Mouse (Mus musculus) right cerebral cortex, postnatal 14 days (tissue): ENCODE measurements at regions not wholly inside any gene's neighbourhood (a gene's known extent, or its start where the extent isn't known, plus 50 kb on each side); places are given as distances from the start of the nearest gene placed in this dataset.

Source experiments
- DNase-seq: peaks from one replicate; pipeline ENCODE4 v3.0.0; 2022

DNA sequence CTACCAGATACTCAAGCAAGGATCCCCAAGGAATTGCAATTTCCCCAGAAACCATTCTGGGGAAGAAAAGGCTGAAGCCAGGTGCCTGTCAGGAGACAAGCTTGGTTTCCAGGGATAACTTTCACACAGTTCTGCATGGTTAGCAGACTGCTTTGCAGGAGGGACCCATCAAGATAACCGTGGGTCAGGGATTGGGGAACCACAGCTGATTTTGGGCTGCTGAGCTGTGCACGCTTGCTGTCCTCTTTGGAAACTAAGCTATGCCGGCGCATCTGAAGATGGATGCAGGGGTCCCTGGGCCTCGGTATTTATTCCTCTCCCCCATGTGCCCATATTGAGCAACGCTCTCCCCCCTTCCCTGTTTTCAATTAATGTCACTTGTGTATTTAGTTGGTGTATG is 151.1 kb downstream of the Qrsl1 start:
- no peak for DNase-seq

DNA sequence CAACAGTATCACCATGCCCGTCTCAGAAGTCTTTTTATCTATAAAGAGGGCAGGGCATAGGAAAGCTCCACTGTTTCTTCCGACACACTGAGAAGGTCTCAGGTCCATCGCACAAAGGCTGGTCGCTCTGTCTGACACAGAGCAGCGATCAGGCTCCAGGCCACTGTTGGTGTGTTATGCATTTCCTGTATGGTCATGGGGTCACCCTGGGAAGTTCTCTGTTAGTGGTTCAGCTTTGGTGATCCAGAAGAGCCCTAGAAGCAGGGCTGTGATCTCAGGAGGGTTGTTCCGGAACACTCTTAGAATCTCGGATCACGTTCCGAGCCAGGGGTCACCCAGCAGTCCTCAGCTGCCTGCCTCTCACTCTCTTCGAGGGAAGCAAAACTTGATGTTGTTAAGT is 150.7 kb downstream of the Qrsl1 start:
- no peak for DNase-seq

DNA sequence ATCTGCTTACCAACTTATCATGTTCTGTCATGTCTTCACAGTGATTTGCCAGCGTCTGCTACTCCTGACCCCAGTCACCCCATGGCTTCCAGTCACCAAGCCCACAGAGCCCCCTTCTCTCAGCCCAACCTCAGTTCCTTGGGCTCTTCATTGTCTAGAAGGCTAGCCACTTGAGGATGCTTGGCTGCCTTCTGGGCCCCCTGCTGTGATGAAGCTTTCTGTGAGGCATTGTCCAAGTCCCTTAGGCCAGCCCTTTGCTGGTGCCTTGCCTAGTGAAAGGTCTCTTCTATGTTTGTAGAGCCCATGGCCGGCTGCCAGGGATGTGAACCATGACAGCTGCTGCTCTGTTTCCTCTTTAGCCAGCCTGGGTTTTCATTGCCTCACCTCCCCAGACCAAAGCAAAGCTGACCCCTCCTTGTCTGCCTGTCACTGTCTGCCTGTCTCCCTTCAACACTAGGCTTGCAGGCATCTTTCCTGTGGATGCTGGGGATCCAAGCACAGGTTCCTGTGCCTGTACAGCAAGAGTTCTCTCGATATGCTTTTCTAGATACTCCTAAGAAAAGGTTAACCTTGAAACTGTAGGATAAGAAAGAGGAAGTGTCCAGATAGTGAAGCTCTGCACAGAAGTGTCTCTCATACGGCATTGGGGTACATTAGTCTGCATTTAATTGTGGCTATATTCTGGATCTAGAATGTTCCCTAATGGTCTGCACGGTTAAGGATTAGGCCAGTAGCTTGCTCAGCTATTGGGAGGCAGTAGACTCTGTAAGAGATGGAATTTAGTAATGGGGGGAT is 149.5 kb downstream of the Qrsl1 start:
- DNase-seq, result peak; percentile 64

DNA sequence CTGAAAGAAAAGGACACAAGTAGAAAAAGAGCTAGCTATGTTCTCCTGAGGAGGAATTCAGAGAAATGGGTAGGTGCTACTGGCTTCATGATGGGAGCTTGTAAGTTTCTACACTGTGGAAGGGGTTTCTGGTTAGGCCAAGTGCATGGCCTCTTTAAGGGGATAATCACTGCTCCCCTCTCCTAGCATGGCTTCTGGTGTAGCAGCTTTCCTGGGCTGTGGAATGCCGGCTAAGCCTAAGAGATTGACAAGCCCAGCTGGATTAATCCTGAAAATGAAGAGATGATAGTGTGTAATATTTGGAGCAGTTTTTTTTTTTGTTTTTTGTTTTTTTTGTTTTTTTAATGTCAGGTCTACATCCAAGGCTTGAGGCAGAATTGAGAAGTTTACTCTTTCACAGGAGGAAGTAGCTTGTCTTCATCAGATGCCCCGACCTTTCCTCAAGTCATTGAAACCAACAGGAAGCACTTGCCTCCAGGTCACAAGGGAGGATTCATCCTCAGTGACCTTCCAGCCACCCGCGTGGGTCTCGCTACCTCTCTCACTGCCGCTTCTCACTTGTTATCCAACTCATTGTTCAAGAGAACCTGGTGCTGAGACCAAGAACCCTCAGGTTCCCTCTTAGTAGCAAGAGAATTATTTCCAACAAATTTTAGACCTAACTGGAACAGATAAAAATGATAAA is 144.5 kb downstream of the Qrsl1 start:
- DNase-seq, result no peak

DNA sequence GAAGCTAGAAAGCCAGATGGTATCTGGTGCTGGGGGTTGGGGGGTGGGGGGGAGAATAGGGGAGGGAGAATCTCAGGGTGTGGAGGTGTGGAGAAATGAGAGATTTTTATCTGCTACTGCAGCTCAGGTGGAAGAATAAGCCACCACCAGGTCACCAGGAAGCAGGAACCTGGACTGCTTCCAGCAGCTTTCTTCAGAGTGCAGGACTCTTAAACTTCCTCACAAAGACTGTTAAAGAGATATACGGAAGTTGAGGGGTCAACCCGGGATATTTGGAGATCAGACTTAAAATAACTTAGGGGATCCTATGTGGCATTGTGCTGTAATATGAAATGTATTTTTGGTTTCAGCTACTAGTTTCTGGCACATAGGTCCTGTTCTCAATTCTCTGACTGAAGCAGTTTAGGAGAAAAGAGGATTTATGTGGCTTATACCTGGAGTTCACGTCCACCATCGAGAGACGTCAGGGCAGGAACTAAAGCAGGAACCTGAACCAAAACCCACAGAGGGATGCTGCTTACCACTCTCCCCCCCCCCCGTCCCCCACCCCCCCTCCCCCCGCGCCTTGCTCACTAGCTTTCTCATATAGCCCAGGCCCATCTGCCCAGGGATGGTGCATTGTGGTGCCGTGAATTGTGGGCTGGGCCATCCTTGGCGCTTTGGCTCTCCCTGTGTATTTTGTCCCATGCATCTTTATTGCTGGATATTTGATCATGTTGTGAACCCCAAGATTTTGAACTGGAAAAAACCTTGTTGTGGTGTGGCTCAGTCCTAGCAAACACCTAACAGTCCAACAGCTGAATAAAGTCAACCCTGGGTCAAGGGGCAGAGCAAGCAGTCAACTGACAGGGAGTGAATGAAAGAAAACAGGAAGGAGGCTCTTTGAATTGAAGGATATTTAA is 143.2 kb downstream of the Qrsl1 start:
- no peak for DNase-seq

DNA sequence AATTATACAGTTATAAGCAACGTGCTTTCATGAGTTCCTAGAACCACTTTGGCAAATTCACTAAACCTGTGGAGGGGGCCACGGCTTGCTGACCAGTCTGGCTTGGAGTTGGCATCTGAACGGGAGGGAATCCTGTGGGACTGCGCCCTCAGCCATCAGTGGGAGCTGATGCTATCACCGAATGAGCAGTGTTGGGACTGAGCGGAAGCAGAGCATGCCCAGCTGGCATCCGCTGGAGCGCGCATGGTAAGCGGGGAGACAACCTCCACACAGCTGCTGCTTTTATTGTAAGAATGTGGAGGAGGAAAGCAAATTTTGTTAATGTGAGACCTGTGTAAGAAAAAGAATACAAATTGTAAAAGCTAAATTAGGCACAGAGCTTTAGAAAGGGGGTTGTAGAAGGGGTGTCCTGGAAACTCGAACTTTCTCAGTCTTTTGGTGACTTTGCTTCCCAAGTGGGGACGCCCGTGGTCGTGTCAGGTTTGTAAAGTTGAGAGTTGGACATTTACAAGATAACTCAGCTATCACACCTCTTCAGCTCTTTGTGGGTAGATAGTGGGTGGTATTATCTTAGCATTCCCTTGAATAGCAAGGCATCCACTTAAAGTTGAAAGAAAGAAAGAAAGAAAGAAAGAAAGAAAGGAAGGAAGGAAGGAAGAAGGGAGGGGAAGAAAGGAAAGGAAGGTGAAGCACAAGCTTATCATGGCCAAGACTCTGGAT is 142.2 kb downstream of the Qrsl1 start:
- no peak for DNase-seq

DNA sequence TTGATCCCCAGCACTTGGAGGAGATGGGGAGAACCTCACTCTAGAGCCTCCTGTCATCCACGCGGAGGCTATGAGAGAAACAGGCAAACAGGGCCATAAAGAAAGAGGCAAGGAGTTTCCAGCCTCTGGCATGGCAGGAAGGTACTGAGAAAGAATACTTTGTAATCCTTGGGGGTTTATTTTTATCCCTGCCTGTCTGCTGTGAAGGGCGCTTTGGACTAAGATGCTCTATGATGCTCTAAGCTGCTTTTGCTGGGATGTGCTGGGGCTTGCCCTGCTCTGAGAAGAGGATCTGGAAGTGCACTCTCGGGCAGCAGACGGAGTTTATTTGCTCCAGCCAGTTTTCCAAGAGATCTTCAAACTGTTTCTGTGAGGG is 141.7 kb downstream of the Qrsl1 start:
- no peak for DNase-seq

DNA sequence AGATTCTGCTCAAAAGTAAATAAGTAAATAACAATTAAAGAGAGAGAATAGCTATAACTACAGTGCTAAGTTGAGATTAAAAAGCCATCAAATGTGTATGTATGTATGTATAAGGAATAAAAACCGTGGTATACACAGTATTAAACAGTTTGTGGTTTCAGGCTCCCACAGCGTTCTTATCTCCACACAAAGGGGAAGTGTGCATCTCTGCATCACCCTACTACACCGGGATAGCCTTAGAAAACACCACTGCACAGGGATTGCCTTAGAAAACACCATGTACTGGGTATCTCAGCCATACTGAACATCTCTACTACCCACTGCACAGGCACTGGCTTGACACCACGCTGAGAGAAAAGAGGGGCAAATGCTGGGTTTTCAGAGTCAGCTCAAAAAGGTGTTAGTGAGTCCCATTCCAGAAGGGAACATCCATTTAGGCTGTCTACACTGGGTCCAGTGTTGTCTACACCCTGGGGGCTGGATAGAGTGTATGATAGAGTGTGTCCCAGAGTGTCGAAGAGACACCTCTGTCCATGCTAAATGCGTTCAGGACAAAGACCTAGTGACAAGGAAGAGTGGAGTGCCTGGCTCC is 139.5 kb downstream of the Qrsl1 start:
- no peak for DNase-seq

DNA sequence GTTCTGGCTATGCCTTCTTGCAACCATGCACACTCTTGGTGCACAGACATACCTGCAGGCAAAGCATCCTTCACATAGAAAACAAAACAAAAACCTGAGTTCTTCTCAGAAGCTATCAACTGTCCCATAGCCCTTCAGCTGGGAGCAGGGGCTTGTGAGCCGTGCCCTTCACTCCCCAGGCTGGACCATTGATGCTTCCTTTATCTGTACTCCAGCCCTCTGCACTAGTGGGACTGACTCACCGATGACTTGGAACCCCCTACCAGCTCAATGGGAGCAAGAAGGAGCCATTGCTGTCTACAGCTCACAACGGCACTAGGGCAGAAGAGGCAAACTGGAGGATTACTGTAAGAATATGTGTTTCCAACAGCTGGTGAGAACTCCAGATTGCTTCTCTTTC is 137.0 kb downstream of the Qrsl1 start:
- no peak for DNase-seq

DNA sequence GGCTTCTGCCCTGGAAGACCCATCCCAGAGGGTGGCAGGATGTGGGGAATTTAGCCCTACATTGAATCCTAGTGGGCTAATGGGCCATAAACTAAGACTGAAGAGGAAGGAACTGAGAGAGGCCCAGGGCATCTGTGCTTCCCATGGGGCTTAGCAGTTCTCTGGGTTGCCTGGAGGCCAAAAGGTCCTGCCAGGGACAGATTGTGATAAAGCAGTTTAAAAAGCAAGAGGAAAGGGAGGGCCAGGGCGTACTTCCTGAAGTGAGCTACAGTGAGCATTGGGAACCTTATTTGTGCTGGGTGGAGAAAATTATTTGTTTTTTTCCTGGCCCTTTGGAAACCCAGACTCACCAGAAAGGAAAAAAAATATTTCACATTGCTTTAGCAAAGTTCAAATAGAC is 136.3 kb downstream of the Qrsl1 start:
- DNase-seq, result no peak

DNA sequence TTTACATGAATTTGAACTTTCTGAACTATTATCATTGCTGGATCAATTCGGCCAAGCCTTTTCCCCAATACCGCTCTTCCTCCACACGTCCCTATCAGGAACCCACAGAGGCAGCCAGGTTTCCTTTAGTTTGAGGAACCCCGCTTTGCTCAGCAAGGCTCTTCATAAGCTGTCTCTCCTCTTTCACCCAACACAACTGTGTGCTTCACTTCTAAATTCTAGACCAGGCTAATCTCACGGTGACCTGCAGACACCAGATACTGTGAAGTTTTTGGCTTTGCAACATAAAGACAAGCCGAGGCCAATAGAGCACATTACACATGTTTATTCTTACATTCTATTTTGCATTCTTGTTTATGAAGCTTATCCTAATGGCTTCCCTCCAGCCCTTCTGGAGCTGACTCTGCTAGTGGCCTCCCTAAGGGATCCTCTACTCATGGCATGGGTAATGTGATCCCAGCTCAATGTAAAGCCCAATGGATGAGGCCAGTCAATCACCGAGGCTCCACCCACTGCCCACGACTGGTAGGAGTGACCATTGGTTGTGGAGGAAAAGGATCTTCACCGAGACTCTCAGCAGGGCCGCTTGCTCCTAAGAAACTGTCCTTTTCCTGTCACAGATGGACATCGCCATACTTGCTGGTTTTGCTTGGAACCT is 135.6 kb downstream of the Qrsl1 start:
- no peak for DNase-seq

DNA sequence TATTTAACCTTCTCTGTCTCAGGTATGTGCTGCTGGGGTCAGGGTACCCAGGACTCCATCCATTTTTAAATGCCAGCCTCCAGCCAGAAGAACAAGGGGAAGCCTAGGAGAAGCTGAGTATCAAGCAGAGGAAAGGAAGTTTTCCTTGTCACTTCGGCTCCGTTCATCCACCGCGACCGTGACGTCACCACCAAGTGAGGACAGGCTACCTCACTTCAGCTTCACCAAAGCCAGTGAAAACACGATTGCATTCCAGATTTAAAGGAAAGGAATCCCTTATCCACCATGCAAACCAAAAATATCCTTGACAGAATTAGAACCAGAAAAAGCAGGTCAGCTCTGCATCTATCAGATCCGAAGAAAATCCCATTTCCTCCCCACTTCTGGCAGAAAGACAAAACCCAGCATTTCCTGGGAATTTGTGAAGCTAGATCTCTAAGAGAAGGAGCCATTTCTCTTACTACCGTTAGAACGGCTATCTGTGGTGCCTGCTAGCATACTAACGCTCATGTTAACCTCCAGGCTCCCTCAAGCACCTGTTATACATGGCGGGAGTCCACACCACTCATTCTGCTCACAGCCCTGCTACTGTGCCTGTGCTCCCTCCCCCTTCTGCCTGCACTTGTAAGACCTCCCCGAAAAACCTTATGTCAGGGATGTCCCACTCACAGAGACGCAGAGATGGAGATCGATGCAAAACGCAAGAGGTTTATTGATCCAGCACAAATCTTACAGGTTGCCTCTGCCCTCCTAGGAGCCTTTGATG is 133.4 kb downstream of the Qrsl1 start:
- DNase-seq, result peak; percentile 15

DNA sequence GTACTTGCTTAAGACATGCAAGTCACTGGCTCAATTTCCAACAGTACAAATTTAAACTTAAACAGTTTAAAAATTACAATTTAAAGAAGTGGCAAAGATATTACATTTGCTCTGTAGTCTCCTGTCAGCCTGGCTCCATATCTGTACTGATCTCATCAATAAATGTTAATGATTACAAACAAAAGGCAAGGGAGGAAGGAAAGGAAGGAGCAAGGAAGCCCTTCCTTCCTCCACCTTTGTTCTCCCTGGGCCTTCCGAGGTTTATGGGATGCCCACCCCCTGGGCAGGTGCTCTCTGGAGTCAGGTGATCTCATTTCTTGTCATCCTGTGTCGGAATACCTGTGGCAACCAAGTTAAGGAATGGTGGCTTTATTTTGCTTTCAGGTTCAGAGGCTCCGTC is 132.5 kb downstream of the Qrsl1 start:
- no peak for DNase-seq

DNA sequence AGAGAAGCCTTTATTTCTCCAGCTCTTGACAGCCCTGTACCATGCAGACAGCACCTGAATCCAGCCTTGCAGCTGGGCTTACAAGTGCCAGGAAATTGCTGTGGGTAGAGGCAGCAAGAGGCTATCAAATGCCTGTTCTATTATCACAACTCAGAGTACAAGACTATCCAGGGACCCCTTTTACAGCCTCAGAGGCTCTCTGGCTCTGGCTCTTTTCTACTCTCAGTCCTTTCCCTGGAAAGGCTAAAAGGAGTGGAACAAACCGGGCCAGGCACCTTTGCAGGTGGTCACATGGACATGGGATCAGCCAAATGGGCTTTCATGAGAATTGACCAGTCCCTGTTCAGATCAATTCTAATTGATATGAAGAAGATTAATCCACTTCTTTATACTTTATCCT is 125.7 kb downstream of the Qrsl1 start:
- no peak for DNase-seq

DNA sequence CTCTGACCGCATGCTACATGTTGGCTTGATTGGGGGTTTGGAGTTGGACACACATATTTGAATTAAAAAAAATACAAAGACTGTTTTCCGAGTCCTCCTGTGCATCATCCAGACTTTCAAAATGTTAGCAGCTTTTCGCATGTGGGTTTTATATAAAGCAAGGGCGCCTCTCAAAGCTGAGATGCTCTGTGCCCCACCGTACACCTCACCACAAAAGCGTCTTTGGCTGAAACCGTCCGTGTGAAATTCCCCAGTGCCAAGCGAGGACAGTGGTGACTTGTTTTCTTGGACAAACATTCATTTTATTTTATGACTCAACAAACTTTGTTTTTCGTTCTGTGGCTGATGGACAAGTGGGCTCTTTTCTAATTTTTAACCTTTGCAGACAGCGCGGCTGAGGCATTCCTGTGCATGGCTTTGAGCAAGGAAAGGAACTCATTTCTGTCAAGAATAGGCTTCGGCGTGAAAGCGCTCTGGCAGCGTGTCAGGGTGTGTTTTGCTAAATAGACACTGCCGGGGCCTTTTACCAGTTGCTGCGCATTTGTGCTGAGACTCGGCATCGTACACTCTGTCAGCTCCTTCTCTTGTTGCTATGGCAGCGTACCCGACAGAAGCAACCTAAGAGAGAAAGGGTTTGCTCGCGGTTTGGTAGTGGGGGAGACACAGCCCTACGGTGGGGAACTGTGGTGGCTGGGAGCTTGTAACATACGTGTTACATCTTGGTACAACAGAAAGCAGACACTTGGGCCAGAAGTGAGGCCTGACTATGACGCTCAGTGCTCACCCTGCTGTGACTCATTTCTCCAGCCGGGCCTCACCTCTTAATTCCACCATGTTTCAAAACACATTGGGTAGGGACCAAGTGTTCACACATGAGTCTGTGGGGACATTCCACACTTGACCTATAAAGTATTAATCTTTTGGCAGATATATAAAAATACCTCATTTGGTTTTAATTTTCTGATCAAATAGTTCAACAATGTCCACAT is 123.6 kb downstream of the Qrsl1 start:
- DNase-seq, result peak; percentile 52

DNA sequence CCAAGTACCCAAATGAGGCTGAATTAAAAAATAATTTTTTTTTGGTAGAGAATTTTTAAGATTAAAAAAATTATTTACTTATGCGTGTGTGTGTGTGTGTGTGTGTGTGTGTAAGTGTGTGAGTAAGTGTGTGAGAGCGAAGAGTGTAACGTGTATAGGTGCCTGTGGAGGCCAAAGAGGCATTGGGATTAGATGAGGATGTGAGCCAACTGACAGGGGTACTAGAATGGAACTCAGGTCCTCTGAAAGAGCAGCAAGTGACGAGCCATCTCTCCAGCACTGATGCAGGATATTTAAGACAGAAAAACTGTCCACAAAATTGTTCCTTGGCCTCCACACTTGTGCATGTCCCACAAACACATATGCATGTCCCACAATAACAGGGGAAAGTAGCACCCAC is 121.0 kb downstream of the Qrsl1 start:
- DNase-seq, result no peak

DNA sequence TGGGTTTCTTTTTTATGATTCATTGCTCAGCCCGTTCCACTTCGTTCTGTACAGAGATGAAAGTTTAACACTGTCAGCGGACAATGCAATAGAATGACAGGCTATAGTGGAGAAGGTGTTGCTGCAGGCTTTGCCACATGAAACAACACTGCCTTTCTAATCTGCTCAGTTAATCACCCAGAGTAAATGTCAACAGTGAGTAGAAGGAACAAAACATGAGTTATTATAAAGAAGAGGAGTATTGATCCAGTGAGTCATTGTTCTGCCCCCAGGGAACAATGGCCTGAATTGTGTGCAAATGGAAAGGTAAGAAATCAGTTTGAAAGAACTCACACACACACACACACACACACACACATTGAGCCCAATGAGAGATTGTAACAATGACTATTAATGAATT is 118.2 kb downstream of the Qrsl1 start:
- no peak for DNase-seq

DNA sequence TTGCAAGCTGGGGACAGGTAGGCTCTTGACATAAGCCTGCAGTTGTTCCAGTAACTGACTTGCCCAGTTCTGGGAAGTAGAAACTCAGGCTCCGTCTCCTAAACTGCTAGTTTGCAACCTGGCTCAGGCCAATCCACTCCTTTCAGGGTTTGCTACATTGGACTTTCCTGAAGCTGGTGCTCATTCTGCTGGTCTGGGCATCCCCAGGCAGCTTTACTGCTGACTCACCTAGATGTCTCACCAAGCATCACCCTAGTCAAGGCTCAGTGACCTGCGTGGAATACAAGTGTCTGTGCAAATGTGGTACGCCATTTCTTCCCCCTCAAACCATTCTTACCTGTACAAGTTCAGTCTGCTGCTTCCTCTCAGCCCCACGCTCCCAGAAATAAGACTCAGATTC is 110.8 kb downstream of the Qrsl1 start:
- no peak for DNase-seq

DNA sequence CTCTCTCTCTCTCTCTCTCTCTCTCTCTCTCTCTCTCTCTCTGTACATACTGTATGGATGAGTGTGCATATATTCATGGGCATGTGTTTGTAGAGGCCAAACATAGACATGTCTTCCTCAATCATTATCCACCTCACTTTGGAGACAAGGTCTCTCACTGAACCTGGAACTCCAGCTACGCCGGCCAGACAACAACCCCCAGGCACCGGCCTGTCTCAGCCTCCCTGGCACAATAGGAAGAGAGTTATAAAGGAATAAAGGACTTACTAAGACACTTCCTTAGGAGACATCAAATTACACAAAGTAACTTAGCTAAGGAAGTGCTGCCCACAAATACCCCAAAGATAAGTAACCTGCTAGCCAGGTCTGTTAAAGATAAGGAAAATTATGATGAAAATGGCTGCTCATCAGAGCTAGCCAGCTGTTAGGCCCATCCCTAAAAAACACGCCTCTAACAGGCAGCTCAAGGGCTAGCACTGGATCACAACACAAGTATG is 110.0 kb downstream of the Qrsl1 start:
- no peak for DNase-seq

DNA sequence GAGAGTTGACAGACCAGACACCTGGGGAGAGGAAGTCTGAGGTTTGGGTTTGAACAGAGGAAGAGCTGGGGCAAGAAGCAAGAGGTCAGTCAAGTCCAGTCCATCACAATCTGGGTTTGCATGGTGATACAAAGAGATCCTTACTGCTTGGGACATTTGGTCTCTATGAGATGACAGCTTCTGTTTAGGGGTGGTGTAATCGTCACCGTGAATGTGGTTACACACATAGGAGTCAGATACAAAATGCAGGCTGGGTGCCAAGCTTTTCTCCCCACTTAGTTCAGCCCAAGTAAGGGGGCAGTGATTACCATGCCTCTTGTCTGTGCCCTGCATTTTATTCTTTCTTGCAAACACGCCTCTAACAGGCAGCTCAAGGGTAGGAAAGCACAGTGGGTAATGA is 108.9 kb downstream of the Qrsl1 start:
- no peak for DNase-seq
